Mouse (Mus musculus) CH12F3 (cell line): Measurements from ENCODE around the gene Uhrf1bp1.

Source experiments
- in situ Hi-C: fragments of 300-500 bp; cut with MboI; formaldehyde crosslinking; loops from 2 replicates; pipeline ENCODE4 v1.14.3; 2020; ENCODE audit warnings: low sequenced_read_pairs

The Uhrf1bp1 gene

DNA sequence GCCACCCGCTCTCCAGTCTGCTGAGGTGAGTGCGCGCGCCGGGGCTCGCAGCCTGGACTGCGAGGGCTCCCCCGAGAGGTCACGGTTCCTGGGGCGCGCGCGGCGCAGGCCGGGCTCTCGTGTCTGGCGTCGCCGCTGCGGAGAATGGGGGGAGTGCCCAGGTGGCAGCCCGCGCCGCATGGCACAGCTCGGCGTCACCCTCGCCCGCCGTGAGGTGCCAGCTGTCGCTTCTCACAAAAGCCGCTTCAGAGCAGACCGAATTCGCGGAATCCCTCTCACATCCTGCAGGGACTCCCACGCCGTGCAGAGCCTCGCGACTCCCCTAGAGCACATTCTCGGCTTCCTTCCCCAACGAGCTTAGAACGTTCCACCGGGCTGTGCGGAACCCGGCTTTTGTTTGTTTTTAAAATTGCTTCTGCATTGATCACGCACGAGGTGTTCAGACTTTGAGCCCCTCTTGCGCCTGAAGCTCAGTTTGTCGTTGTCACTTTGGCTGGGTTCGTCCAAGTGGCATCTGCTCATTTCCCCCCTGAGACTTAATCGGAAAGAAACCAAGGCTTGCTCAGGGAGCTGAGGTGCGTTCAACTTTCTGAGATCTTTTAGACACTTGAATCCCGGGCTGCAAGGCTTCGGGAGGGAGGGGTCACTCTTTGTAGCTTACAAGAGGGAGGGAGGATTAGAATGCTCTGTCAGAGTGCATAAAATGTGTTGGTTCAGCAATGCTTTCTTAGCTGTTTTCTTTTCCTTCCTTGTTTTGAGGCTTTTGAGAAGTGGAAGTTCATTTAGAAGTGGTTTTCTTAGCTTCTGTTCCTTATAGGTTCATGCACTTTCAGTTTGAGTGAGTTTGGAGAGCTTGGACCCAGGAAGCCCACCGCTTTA lies 53.6 kb downstream of the Uhrf1bp1 start, which contains the start of gene Taf11:
TSS of gene Taf11 (minus strand) at position 223 of the 879 bp plus-strand sequence.
- in situ Hi-C loops, result no loop called here

- in situ Hi-C loops, result no loop called here
These were observed 55.1 kb downstream of the Uhrf1bp1 start for GRCm38 (mm10) chr17:27911371-27911770.

DNA sequence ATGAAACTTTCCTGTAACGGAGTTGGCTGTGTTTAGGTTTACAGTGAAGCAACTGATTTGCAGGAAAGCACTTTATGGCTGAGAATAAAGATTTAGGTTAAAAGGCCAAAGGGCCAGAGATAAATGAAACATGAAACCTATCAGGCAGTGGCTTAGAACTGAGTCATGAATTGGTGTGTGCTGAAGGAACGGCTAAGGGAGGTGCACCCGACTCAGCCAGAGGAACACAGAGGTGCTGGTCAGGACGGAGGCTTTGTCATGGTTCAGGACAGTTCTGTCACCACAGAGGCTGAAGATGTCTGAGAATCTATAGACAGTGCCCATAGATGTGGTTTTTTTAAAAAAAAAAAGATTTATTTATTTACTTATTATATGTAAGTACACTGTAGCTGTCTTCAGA lies 58.5 kb downstream of the Uhrf1bp1 start:
- in situ Hi-C loops, result no loop called here

DNA sequence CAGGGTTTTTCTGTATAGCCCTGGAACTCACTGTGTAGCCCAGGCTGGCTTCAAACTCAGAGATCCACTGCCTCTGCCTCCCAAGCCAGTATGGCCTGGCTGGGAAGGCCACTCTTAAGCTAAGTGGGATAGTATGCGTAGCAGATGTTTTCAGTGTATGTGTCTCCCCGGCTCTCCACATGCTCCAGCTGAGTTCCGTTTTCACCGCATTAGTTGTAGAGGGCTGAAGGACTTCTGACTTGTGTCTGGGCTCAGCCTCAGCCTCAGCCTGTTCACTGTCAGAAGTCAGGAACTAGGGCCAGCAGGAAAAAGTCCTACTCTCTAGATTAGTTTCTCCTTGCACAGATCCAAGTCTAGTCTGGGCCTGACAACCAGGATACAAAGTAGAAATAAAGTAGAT lies 60.1 kb downstream of the Uhrf1bp1 start:
- in situ Hi-C loops, result no loop called here

DNA sequence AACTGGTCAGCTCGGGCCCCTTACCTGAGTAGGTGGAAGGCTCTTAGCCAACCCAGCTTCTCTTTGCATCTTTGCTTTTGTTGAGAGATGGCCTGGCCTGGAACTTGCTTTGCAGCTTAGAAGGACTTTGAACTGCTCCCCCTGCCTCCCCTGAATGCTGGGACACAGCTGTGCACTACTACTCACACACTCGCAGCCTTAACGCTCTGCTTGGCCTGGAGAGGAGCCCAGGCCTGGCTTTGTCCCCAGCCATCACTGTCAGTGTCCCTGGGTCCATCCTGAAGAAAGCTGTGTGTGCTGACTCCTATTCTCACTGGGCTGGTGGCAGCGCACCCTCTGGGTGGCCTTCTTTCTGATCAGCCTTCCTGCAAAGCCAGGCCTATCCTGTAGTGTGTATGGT lies 64.4 kb downstream of the Uhrf1bp1 start:
- in situ Hi-C loops, result no loop called here

DNA sequence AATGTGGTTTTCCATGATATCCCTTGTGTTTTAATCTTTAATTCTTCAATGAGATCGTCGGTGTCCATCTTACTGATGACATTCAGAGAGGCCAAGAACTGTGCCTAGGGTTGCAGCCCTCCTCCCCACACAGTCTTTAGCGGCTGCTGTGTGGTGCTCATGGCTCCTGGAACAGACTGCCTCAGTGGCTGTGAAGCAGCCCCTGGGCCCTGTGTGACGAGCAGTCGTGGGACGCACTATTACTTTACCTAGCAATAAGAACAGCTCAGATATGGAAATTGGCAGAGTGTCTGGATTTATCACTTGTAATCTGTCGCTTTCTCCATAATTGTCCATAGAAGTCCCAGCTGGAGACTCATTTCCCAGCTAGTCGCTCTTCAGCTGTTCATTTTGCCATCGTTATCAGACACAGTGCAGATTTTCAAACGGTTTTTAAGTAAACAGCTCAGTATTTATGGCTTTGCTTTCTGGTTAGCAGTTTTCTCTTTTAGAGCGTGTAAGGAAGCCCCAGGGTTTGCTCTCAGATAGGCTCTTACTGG lies 66.0 kb downstream of the Uhrf1bp1 start:
- in situ Hi-C loops, result no loop called here

- in situ Hi-C loops, result no loop called here
These were observed 68.8 kb downstream of the Uhrf1bp1 start for GRCm38 (mm10) chr17:27925054-27925453.

DNA sequence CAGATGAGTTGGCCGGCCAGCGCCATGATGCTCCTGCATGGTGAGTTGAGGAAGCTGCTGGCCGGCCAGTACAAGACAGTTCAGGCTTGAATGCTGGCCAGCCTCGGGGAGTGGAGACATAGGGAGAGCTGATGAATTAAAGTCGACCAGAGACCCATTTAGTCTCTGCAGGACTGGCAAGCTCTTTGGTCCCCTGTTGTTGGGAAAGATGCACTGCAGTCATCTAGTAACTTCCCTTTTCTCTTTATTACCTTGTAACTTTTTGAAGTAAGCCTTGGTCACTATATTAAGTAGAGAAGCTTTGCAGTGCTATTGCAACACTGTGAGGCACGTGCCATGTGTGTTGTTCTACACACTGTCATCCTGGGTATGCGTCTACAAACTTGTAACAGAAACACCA lies 69.3 kb downstream of the Uhrf1bp1 start:
- in situ Hi-C loops, result no loop called here

- in situ Hi-C loops, result no loop called here
These were observed 74.0 kb downstream of the Uhrf1bp1 start for GRCm38 (mm10) chr17:27930291-27930690.

DNA sequence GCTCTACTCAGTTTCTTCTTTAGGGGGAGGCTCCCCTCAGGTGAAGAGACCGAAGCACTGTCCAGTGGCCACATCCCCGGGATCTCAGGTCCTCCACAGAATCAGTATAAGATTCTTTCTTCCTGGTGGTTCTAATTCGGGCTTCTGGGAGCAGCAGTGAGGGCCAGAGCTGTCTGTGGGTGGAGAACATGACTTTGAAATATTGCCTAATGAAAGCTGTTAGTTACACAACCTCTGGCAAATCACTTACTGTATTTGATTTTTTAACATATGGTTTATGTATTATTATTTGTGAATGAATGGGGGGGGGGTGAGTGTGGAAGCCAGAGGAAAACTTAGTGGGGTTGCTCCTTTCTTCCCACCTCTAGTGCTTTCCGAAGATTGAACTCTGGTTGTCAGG lies 75.6 kb downstream of the Uhrf1bp1 start:
- in situ Hi-C loops, result no loop called here

DNA sequence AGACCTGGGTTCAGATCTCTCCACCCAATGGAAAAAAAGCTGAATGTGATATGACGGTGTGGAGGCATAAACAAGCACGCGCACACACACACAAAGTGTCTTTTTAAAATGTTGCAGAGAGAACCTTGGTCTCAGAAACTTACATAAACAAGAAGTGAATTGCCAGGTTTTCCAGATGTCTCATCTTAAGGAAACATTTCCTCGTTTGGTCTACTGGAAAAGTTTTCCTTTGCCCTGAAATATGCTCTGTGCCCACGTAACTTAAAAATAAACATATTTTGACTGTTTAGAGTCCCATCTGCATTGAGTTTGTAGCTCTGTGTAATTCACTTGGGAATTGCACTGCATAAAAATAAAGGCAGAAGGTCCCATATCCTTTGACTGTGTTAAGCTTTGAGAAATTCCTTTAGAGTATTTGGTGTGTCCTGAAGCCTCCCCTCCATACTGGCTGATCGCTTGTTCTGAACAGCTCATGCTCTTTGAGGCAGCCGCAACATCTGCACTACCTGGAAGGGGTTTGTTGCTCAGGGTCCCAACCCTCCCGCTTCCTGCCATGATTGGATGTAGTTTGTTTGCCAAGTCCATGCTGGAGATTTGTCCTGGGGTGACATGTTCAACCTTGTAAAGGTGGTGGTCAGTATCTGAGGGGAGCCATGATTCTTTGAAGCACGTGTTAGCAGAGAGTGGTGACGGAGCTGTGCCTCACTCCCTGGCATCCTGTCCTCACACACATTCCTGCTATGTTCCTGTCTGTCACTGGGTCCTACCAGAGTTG lies 78.1 kb downstream of the Uhrf1bp1 start:
- in situ Hi-C loops, result no loop called here

- in situ Hi-C loops, result no loop called here
These were observed 78.8 kb downstream of the Uhrf1bp1 start for GRCm38 (mm10) chr17:27935091-27935490.

- in situ Hi-C loops, result no loop called here
These were observed 80.9 kb downstream of the Uhrf1bp1 start for GRCm38 (mm10) chr17:27937054-27937615.

DNA sequence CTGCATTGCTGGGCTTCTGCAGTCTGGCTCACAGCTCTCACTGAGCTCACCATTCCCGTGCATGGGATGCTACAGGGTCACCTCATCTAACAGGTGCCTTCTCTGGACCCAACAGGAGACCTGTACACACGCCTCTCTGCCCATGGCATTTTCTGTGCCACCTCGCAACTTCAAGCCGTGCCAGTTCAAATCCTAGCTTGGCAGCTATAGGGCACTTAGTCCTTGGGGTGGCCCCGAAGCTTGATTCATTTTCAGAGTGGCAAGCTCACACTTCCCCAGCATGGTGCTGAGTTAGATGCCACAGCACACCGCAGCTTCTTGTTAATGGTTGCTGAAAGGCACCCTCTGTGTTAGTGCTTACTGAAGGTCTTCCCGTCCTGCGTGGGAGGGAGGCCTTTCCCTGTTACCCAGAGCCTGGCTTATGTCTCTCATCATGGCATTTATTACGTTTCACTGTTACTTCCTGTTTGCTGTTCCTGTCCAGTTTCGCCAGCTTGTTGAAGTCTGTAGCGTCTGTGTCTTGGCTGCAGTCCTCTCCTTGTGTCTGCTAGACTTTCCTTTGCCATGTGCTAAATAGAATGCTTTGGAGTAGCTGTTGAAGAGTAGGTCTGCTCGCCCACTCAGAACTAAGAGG lies 82.0 kb downstream of the Uhrf1bp1 start:
- in situ Hi-C loops, result no loop called here

- in situ Hi-C loops, result no loop called here
These were observed 82.8 kb downstream of the Uhrf1bp1 start for GRCm38 (mm10) chr17:27939028-27939427.

DNA sequence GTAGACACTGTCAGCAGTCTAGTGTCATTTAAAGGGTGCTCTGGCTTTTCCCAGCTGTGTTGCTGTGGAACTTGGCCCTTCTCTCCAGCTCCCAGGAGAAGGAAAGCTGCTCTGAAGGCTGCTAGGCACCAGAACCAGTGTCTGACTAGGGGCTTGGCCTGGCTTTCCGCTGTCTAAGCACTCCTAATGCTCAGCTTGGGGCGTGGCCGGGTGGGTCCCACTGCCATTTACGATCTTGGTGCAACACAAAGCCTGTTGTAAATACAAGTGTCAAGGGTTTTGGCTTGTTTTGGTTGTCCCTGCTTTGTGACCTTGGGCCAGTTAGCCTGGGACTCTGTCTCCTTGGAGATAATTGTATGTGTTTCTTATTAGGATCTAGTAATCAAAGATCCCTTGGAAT lies 84.1 kb downstream of the Uhrf1bp1 start:
- in situ Hi-C loops, result no loop called here

DNA sequence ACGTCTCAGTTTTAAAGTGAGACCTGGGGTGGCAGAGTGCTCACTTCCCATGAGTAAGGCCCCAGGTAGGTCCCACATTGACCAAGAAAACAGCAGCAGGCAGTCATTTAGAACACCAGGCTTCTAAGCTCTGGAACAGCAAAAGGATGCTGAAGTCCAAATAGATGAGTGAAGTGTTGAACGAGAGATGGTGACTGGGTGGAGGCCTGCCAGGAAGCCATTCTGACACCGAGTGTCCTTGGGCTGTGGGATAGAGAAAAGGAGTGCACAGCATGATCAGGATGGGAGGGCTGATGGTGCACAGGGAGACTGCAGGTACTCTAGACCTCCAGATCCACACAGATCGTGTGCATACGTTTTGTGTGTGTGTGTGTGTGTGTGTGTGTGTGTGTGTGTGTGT lies 84.9 kb downstream of the Uhrf1bp1 start:
- in situ Hi-C loops, result no loop called here

- in situ Hi-C loops, result no loop called here
These were observed 85.5 kb downstream of the Uhrf1bp1 start for GRCm38 (mm10) chr17:27941698-27942097.

DNA sequence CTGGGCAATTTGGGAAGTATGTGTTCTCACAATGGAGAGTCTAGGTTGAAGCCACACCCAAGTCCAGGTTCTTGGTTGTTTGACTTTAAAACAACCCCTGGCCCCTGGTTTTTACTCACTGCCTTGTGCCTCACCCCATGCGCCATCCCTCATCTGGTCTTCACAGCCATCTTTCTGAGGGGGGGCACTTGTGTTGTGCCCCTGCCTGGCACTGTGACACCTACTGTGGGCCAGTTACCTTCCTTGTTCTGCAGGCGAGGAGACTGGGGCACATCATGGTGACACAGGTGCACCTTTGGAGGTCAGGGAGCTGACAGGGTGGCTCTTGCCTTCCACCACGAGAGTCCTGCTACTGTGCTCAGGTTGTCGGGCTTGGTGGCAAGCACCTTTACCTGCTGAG lies 85.9 kb downstream of the Uhrf1bp1 start:
- in situ Hi-C loops, result no loop called here

DNA sequence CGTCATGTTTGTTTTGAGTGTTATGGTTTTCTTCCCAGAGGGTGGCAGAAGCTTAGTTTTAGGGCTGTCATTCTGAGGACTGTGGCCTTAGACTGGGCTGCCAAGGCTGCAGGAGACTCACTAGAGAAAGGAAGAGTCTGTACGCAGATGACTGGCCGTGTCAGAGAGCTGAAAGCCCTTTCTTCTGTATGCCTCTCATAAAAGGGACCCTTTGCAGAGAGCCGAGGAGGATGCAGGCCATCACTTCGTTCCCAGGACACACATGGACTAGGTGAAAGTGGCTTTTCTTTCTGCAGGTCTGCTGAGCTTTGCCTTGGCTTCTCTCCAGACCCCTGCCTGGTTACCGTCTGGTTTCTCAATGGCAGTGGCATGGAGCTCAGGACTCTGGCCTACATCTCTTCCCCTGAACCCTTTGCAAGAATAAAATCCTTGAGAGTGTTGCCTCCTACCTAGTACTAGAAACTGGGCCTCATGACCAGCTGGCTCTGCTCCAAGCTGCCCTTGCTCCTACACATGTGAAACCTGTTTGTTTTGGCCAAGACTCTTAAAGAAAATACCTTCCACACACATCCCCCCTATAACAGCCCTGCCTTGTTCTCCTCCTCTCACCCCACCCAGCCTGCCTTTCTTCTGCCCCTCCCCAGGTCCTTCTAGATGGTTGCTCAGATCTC lies 89.4 kb downstream of the Uhrf1bp1 start:
- in situ Hi-C loops, result no loop called here
